Mouse (Mus musculus) urinary bladder, adult 18-20 months (tissue): ENCODE results near the gene Tubb4a.
A peak's percentile ranks its signal among the peaks of the same experiment; 100 is the strongest.
"Not testable (repeated sequence)": the region's sequence is repeated elsewhere in the genome, so short reads cannot be mapped to it uniquely, and the experiment has no call there.

Experiments
- DNase-seq, 2 experiments: peaks; one replicate each; pipeline ENCODE4 v3.0.0; 2022; ENCODE audit warnings: low spot score in 2 of 2, mixed read lengths in 2 of 2

Tubb4a gene

DNA sequence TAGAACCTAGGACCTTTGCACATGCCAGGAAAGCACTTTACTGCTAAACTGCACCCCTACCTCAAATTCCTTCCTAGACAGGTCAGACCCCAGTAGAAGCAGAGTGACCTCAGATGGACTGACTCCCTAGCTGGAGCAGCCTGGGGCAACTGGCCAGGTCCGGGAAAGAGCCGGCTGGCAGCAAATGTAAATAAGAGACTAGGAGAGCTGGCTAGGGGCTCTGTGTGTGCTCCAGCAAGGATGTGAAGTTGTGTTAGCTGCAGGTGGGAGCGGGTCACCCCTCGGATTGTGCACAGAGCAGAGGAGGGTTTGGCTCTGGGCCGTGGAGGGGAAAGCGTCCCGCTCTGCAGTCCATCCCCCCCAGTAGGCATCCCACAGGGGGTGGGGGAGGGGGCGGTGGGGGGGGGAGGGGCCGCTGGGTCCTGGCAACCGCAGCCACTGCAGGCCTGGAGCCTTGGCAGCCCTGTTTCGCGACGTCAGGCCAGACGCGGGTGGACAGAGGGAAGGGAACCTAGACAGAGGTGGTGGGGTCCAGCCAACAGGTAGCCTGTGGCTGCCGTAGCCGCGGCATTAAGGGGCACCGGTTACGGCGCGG lies 28.6 kb downstream of the Tubb4a start, which contains the start of gene Crb3:
Gene Crb3 (plus strand): TSS at position 215 of the 595 bp plus-strand sequence.
- no peak for DNase-seq

DNA sequence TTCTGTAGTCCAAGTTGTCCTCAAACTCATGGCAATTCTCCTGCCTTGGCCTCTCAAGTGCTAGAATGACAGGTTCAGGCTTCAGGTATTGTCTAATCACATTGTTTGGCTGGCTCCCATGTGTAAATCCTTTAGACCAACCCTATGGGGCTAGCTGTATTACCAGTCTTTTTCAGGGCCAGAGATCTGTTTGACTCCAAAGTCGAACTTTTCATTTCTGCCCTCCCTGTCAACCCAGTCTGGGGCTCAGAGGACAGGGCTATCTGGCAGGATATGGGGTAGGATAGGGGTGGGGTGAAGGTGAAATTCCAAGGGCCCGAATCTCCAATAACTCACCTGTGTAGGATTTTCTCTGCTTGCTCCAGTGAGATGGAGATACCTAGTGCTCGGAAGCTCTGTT lies 31.3 kb downstream of the Tubb4a start:
- DNase-seq = no peak

DNA sequence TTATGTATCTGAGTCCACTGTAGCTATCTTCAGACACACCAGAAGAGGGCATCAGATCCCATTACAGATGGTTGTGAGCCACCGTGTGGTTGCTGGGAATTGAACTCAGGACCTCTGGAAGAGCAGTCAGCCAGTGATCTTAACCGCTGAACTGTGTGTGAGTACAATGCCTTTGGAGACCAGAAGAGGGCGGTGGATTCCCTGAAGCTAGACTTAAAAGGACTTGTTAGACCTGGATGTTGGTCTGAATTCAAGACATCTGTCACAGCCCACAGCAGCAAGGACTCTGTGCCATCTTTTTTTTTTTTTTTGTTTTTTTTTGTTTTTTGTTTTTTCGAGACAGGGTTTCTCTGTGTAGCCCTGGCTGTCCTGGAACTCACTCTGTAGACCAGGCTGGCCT lies 35.9 kb downstream of the Tubb4a start:
- DNase-seq = not testable (repeated sequence)

DNA sequence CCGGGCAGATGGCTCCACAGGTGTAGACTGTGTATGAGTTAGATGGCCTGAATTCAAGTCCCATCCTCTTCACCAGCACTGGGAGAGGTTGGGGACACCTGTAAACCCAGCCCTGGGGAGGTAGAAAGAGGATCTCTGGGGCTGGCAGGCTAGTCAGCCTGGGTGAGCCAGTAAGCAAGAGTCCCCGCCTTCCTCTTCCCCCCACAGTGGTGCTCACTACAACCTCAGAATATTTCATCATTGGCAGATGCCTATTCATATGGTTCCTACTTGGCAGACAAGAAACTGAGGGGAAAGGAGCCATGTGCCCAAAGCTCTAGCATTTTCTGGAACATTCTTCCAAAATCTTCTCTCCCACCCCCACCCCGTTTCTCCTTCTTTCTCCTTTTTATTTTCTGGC lies 38.8 kb downstream of the Tubb4a start:
- DNase-seq = no peak

DNA sequence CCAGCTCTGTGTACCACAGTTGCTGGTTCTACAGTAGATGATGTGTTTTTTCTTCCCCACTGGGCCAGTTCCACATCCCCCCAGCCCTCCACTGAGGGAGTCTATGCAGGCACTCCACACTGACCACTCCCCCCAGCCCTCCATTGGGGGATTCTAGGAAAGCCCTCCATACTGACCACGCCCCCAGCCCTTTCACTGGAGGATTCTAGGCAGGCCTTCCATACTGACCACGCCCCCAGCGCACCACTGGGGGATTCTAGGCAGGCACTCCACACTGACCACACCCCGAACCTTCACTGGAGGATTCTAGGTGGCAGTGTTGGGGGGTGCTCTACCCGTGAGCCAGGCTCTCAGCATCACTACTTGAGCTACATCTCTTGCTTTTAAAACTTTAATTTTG lies 40.2 kb downstream of the Tubb4a start:
- no peak for DNase-seq

DNA sequence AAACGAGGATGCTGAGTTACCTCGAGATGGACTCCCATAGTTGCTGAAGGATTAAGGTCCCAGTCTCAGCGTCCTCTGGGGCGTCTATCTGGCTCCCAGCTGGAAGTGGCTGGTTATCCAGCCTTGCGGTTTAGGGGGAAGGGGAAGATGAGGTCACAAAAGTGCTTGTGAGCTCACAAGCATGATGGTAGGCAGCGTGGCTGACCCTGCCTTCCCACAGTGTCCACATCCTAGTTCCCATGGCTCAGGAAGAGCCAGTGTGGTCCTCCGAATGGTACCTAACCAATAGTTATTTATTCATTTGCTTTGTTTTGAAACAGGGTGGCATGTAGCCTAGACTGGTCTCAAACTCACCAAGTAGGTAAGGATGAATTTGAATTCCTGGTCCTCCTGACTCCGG lies 46.0 kb downstream of the Tubb4a start, which contains the start of gene Slc25a41:
Gene Slc25a41 (minus strand): TSS at position 101 of the 400 bp plus-strand sequence.
- DNase-seq = no peak

DNA sequence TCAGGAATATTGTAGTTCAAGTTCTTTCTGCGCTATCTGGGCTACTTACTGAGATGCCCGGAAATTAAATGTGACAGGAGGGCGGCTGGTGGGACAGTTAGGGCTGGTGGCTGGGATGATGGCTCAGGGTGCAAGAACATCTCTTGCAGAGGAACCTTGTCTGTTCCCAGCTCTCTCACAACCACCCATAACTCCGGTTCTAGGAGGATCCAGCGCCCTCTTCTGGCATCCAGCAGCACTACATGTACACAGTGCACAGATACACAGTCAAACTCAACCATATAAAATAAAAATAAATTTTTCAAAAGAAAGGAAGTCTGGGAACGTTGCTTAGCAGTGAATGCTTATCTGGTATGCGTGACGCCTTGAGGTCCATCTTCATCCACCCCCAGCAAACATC lies 48.6 kb downstream of the Tubb4a start:
- no peak for DNase-seq

DNA sequence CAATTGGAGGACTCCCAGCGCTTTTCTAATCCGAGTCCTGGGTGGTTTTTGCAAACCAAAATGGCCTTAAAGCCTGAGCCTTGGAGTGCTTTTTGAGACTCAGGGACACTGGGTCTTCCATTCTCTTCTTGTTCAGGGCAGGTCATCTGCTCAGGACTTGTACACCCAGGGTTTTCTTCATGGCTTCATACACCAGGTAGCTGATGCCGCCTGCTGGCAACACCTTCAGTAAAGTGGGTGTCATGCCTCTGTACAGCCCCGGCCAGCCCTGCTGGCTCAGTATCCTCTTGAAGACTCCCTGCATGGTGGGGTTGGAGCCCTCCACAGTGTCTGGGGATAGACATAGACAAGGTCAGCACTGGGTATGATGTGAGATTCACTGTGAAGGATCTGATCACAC lies 54.7 kb downstream of the Tubb4a start:
- DNase-seq = no peak

DNA sequence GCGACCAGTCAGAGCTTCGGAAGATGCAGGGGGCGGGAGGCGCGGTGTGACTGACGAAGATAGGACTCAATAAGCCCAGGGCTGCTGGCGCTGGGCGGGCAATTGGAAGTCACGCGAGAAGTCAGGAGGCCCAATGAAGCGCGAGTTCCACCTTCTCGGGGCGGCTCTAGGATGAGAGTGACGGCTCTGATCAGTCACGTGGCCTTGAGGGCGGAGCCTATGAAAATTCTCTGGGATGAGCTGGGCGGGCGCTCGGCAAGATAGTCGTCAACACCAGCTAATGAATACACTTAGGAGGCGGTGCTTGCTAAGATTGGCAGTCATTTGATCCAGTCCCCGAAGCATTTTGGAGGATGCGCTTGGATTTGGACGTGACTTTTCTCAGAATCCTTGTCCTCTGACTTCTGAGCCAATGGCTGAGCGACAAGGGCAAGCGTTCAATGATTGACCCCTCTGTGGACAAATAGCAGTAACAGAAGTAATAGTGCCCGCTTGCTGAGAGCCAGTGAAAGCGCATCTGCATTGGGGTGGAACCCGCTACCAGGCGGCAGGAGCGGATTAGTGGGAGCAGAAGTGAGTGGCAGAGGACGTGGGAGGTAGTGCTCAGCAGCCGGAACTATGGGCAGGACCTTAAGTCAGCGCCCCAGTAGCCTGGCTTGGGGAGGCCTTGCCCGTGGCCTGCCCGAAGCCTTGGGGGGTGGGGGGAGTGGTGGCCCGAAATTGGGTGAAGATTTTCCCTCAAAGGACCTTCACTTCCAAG lies 55.7 kb downstream of the Tubb4a start:
- DNase-seq = peak; percentile 98 to 100

DNA sequence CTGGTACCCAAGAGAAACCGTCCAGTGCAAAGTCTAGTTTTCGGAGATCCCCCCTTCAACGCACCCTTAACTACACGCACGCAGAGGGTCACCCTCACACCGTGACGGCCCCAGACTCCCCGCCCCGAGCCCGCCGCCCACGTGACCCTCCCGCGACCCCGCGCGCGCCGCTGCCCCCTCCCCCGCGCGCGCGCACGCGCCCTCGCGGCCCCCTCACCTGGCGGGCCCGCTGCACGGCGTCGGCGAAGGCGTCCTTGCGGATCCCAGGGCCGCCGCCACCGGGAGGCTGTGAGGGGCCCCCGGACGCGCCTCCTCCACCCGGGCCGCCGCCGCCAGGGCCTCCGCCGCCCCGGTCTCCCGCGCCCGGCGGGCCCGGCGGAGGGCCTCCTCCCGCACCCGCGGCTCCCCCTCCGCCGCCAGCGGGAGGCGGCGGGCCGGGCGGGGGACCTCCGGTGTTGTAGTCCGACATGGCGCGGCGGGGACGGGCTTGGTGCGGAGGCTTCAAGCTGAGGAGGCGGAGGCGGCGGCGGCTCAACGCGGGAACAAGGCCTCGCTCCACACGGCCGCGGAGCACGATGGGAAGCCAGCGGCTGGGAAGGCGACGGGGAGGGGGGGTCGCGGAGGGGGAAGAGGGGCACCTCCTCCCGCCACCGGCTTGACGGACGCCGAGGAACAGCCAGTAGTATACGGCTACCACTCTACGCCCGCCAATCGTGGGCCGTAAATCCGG lies 56.5 kb downstream of the Tubb4a start, which contains the start of gene Khsrp:
Gene Khsrp (minus strand): TSS at position 592 of the 730 bp plus-strand sequence.
- DNase-seq = no peak
